Mouse (Mus musculus) intestine, postnatal 0 days (tissue): Measurements from ENCODE around the gene Rnh1. TPM values are rescaled to one million over a fixed set of nuclear protein-coding genes. Genes with fewer than 3 reads are reported as not detected.

ENCODE experiments used
- ATAC-seq: fragments of 200-750 bp; cut with Nextera tagmentation; 2 replicates; pipeline ENCODE4 v1.8.0; 2017; ENCODE audit warnings: mild to moderate bottlenecking, moderate TSS enrichment, moderate library complexity
- H3K27ac ChIP-seq: fragments of 300-500 bp; sonication (generic); 2 replicates; pipeline ENCODE4 v1.5.1; 2014; ENCODE audit warnings: mild to moderate bottlenecking, low read depth, low read length, moderate library complexity
- H3K27me3 ChIP-seq: fragments of 300-500 bp; sonication (generic); replicated peaks from 2 replicates; pipeline ENCODE4 v1.6.1; 2014; ENCODE audit warnings: low read length, mixed read lengths; ENCODE audit not compliant: control insufficient read depth, insufficient read depth
- H3K36me3 ChIP-seq: fragments of 300-500 bp; sonication (generic); 2 replicates; pipeline ENCODE4 v1.6.1; 2014; ENCODE audit warnings: mild to moderate bottlenecking, moderate library complexity; ENCODE audit not compliant: control insufficient read depth, insufficient read depth
- H3K4me1 ChIP-seq: fragments of 300-500 bp; sonication (generic); replicated peaks from 2 replicates; pipeline ENCODE4 v1.6.1; 2014; ENCODE audit warnings: antibody characterized with exemption, low read length, mixed read lengths; ENCODE audit not compliant: control insufficient read depth, insufficient read depth
- H3K4me2 ChIP-seq: fragments of 300-500 bp; sonication (generic); replicated peaks from 2 replicates; pipeline ENCODE4 v1.6.1; 2014; ENCODE audit warnings: low read depth, mild to moderate bottlenecking, moderate library complexity
- H3K4me3 ChIP-seq: fragments of 300-500 bp; sonication (generic); 2 replicates; pipeline ENCODE4 v1.5.1; 2014; ENCODE audit warnings: low read depth, low read length
- H3K9ac ChIP-seq: fragments of 300-500 bp; sonication (generic); 2 replicates; pipeline ENCODE4 v1.6.1; 2014; ENCODE audit warnings: mild to moderate bottlenecking, low read depth, low read length
- H3K9me3 ChIP-seq: fragments of 300-500 bp; sonication (generic); 2 replicates; pipeline ENCODE4 v1.6.1; 2016; ENCODE audit warnings: mixed run types; ENCODE audit not compliant: control insufficient read depth
- CTCF ChIP-seq: sonication (generic); IDR thresholded peaks from 2 replicates; pipeline ENCODE4 v1.5.1; 2016; ENCODE audit warnings: low read depth, mild to moderate bottlenecking, control low read depth, antibody characterized with exemption, moderate library complexity
- WGBS: fragments of 180-500 bp; shearing (Covaris S2); extraction: QIAGEN DNeasy Blood & Tissue Kit; methylation state at CpG from one replicate; pipeline ENCODE4 v1.1.7; 2014; 5-methylcytosine and 5-hydroxymethylcytosine counted together
- polyA plus RNA-seq: library from polyadenylated mRNA; unstranded; fragments of >200 nt; fragmentation: Nextera tagmentation; extraction: Ambion mirVana; gene quantifications from 2 replicates; pipeline ENCODE4 v1.2.1, GENCODE M21; 2015

The Rnh1 gene
- polyA plus RNA-seq, 1 experiment from 2014 or later = 141 TPM

DNA sequence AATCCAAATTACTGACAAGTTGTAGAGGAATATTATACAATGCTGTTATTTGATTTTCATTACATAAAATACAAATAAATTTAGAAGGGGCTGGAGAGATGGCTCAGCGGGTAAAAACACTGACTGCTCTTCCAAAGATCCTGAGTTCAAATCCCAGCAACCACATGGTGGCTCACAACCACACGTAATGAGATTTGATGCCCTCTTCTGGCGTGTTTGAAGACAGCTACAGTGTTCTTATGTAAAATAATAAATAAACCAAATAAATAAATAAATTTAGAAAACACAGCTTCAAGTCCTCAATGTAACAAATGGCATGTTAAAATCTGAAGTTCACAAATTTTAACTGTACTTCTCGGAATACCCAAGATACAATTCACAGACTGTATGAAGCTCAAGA lies 2.4 kb upstream of the Rnh1 start:
- 90% methylated on average over 4 of the region's 4 CpGs for WGBS
- peak; percentile 28; the same call in 1 of the 2 replicates for TF ChIP-seq CTCF
- H3K4me2 ChIP-seq = no peak overlapping the region
- 0 out of 2 replicates have a peak, but pooled peaks cover 6% of the 10 kb centered on the region for H3K4me1 ChIP-seq
- no peak overlapping the region for H3K9ac ChIP-seq
- ATAC-seq = no peak
- no peak overlapping the region for H3K4me3 ChIP-seq
- H3K36me3 ChIP-seq = no peaks in the 10 kb centered on the region
- H3K27ac ChIP-seq = no peak overlapping the region
- H3K27me3 ChIP-seq = no peaks in the 10 kb centered on the region
- H3K9me3 ChIP-seq = no peaks in the 10 kb centered on the region

GRCm38 (mm10) chr7:141173323-141173850 lies 730 bp upstream of the Rnh1 start:
- H3K27ac ChIP-seq = peak overlapping the region; percentile 87; the same call in 1 of the 2 replicates
- H3K9me3 ChIP-seq = no peaks in the 10 kb centered on the region
- H3K4me1 ChIP-seq = 0 out of 2 replicates have a peak, but pooled peaks cover 6% of the 10 kb centered on the region
- no peaks in the 10 kb centered on the region for H3K27me3 ChIP-seq
- no peaks in the 10 kb centered on the region for H3K36me3 ChIP-seq
- H3K4me3 ChIP-seq = peak overlapping the region; percentile 53; the same call in 1 of the 2 replicates
- 73% methylated on average over 5 of the region's 5 CpGs for WGBS
- TF ChIP-seq CTCF = no peak
- H3K9ac ChIP-seq = peak overlapping the region; percentile 64
- H3K4me2 ChIP-seq = peak overlapping the region; percentile 88
- ATAC-seq = no peak

DNA sequence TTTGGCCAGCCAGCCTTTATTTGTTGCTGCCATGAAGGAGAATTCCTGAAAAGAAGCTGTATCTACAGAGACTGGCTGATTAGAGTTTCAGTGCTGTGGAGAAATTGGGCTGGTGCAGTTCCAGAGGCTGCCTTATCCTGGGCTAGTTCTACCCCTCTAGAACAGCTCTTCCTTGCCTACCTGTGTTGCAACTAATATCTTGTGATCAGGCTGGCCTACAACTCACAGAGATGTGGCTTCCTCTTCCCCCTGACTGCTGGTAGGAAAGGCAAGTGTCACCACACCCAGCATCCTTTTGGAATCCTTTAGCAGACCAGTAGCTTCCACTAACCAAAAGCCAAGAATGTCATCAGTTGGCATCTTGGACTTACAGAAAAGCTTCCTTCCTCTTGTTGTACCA lies 2.8 kb downstream of the Rnh1 start:
- H3K9me3 ChIP-seq = no peaks in the 10 kb centered on the region
- H3K4me1 ChIP-seq = peaks cover 12% of the 10 kb centered on the region
- H3K27ac ChIP-seq = no peak overlapping the region
- peaks cover 10% of the 10 kb centered on the region for H3K36me3 ChIP-seq
- no peak for ATAC-seq
- no peaks in the 10 kb centered on the region for H3K27me3 ChIP-seq
- H3K4me3 ChIP-seq = no peak overlapping the region
- TF ChIP-seq CTCF = no peak
- no peak overlapping the region for H3K4me2 ChIP-seq
- no peak overlapping the region for H3K9ac ChIP-seq

DNA sequence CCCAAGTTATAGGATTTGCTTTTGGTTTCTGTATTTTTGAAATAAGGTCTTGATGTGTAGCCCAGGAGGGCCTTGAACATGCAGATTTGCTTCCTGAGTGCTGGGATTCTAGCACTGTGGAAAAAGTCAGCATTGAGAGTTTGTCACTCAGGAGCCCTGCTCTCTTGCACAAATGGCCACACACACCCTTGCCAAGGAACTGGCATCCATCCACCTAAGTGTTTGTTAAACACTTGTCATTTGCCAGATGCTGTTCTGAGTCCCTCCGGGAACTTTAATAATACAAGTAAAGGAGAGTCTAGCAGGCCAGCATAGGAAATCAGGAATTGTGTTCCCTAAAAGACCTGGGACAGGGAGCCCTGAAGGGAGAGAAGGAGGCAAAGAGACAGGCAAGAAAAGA lies 3.4 kb downstream of the Rnh1 start:
- Histone ChIP-seq H3K4me2 (0 out of 2 replicates have a peak overlapping the region, but pooled peaks have one; percentile 76), H3K36me3 (peaks cover 15% of the 10 kb centered on the region), H3K9me3 (no peaks in the 10 kb centered on the region), H3K27me3 (no peaks in the 10 kb centered on the region), H3K27ac (no peak overlapping the region; the same call in 1 of the 2 replicates), H3K4me1 (peaks cover 12% of the 10 kb centered on the region), H3K9ac (no peak overlapping the region), H3K4me3 (no peak overlapping the region)
- ATAC-seq = no peak
- no peak for TF ChIP-seq CTCF
- WGBS = 43% methylated on average over 1 of the region's 1 CpGs

- 2% methylated on average over 22 of the region's 22 CpGs for WGBS
- Histone ChIP-seq H3K27me3 (no peaks in the 10 kb centered on the region), H3K9me3 (no peaks in the 10 kb centered on the region), H3K4me1 (peaks cover 12% of the 10 kb centered on the region), H3K9ac (peak overlapping the region; percentile 62), H3K36me3 (peaks cover 23% of the 10 kb centered on the region), H3K27ac (peak overlapping the region; percentile 46; the same call in 1 of the 2 replicates), H3K4me3 (peak overlapping the region; percentile 54), H3K4me2 (peak overlapping the region; percentile 76)
- peak; percentile 59 for ATAC-seq
- no peak for TF ChIP-seq CTCF
Measured at GRCm38 (mm10) chr7:141168518-141168953, 4.1 kb downstream of the Rnh1 start.

DNA sequence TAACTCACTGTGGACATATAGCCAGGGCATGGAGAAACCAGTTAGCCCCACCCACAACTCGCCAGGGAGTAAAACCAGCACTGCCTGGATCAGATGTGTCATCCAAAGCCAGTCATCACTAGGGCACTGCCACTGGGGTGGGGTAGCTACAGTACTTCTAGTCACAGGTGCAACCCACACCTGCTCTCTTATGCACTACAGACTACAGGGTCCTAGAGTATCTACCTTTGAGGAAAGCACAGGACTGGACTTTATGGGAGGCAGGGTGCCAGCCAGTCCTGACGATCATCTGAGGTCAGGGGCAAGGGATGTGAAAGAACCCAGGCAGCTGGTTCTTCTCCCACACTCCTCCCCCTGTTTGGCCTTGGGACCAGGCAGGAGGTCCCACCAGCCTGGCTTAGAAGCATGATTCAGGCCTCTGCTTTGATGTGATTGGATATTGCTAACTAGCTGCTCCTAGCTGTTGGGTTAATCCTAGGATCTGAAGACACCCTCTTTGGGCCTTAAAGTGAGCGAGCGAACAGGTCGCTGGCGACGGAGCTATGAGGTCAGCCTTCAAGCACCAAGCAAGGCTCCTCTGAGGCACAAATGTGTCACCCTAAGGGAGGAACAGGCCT lies 4.6 kb downstream of the Rnh1 start:
- H3K27me3 ChIP-seq = no peaks in the 10 kb centered on the region
- ATAC-seq = peak; percentile 26
- H3K4me2 ChIP-seq = peak overlapping the region; percentile 76
- H3K27ac ChIP-seq = peak overlapping the region; percentile 46; the same call in 1 of the 2 replicates
- peak overlapping the region; percentile 54 for H3K4me3 ChIP-seq
- no peaks in the 10 kb centered on the region for H3K9me3 ChIP-seq
- no peak for TF ChIP-seq CTCF
- 17% methylated on average over 7 of the region's 7 CpGs for WGBS
- H3K9ac ChIP-seq = peak overlapping the region; percentile 62
- H3K36me3 ChIP-seq = peaks cover 28% of the 10 kb centered on the region
- H3K4me1 ChIP-seq = peaks cover 8% of the 10 kb centered on the region
